Mouse (Mus musculus) spleen, adult 2 months (tissue): ENCODE data around the gene 1600002K03Rik. TPM values are rescaled to one million over a fixed set of nuclear protein-coding genes. Genes with fewer than 3 reads are reported as not detected.

Source experiments
- DNase-seq, 2 experiments: peaks; one replicate each; pipeline versions ENCODE4 v3.0.0 to v3.0.0-alpha.2; 2012 to 2021; ENCODE audit warnings: low spot score in 2 of 2, low read depth in 1 of 2
- H3K27ac ChIP-seq: fragments of 200-500 bp; 2 replicates; pipeline ENCODE4 v1.5.1; 2012; ENCODE audit warnings: low read length, inconsistent platforms; ENCODE audit not compliant: insufficient read depth
- H3K27me3 ChIP-seq: fragments of 200-500 bp; 2 replicates; pipeline ENCODE4 v1.6.1; 2012; ENCODE audit warnings: mild to moderate bottlenecking, moderate library complexity, low read length, inconsistent platforms; ENCODE audit not compliant: control insufficient read depth, insufficient read depth
- H3K36me3 ChIP-seq: fragments of 200-500 bp; 2 replicates; pipeline ENCODE4 v1.6.1; 2012; ENCODE audit warnings: mild to moderate bottlenecking, low read length, inconsistent platforms; ENCODE audit not compliant: control insufficient read depth, insufficient read depth
- H3K4me1 ChIP-seq: fragments of 200-500 bp; 2 replicates; pipeline ENCODE4 v1.6.1; 2011; ENCODE audit warnings: inconsistent platforms; ENCODE audit not compliant: control insufficient read depth, insufficient read depth, insufficient read length
- H3K4me3 ChIP-seq: fragments of 200-500 bp; 2 replicates; pipeline ENCODE4 v1.5.1; 2011; ENCODE audit warnings: mild to moderate bottlenecking, inconsistent platforms; ENCODE audit not compliant: insufficient read depth, insufficient read length; ENCODE audit errors: extremely low read depth
- CTCF ChIP-seq: fragments of 200-500 bp; IDR thresholded peaks from 2 replicates; pipeline ENCODE4 v1.5.1; 2011; ENCODE audit warnings: mild to moderate bottlenecking, inconsistent platforms; ENCODE audit not compliant: insufficient read depth, insufficient read length, insufficient replicate concordance; ENCODE audit errors: extremely low read depth
- POLR2A ChIP-seq: fragments of 200-500 bp; IDR thresholded peaks from 2 replicates; pipeline ENCODE4 v1.6.1; 2011; ENCODE audit warnings: low read depth, low read length, inconsistent platforms
- WGBS: fragments of 180-500 bp; shearing (Covaris S2); methylation state at CpG from one replicate; pipeline ENCODE4 v1.1.7; 2018; 5-methylcytosine and 5-hydroxymethylcytosine counted together
- polyA plus RNA-seq: library from polyadenylated mRNA; depleted of rRNA; stranded (reverse); fragments of >200 nt; gene quantifications from 2 replicates; pipeline ENCODE4 v1.2.3, GENCODE M21; 2012

Gene 1600002K03Rik
- polyA plus RNA-seq, 1 experiment = 10.8 TPM

DNA sequence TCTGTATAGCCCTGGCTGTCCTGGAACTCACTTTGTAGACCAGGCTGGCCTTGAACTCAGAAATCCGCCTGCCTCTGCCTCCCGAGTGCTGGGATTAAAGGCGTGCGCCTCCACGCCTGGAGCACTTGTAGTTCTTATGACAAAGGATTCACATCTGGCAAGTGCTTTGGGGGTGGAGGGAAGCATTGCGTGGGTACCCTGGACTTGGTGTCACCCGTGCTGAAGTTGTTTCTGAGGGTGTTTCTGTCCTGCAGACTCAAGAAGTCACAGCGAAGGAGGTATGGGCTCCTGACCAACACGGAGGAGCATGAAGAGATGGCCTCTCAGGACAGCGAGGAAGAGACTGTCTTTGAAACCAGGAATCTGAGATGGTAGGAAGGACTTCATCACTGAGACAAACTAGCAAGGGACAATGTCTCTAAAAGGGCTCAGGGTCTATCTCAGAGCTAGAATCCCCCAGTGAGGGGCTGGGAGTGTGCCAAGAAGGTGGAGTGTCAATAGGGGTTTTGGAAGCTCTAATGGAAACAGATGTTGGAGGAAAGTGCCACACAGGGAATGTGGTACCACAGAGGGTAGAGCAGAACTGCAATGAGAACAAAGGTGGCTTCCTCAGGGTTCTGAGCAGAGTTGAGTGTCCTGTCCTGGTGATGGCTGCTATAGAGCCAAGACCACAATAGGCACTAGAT is 1.4 kb downstream of the 1600002K03Rik start:
- H3K36me3 ChIP-seq = peaks cover 25% of the 10 kb centered on the region
- no peak overlapping the region for H3K27ac ChIP-seq
- no peak for TF ChIP-seq POLR2A
- TF ChIP-seq CTCF = no peak
- 88% methylated on average over 10 of the region's 10 CpGs for WGBS
- H3K4me1 ChIP-seq = peaks cover 12% of the 10 kb centered on the region
- H3K27me3 ChIP-seq = peaks cover under 1% of the 10 kb centered on the region; the same call in 1 of the 2 replicates
- no peak for DNase-seq
- H3K4me3 ChIP-seq = no peak overlapping the region

DNA sequence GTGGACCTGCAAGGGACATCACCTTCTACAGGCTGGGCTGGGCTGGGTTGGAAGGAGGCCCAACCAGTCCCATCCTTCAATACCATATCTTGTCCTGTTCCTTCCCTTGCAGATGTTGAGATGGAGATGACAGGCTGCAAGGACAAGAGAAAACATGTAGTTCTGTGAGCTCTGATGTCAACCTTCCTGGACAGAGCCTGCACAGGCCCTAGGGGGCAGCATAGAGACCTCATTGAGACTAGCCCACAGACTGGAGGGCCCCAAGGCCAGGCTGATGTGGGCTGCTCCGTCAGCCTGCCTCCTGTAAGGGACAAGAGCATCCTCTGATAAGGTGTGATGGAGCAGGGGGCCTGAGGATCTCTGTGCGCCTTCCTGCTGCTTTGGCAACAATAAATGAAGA is 2.0 kb downstream of the 1600002K03Rik start:
- H3K4me3 ChIP-seq = no peak overlapping the region
- no peak overlapping the region for H3K27ac ChIP-seq
- H3K27me3 ChIP-seq = peaks cover 6% of the 10 kb centered on the region
- TF ChIP-seq POLR2A = no peak
- peak; percentile 33; the same call in 1 of the 2 replicates for TF ChIP-seq CTCF
- H3K4me1 ChIP-seq = peaks cover 12% of the 10 kb centered on the region
- 62% methylated on average over 2 of the region's 2 CpGs for WGBS
- DNase-seq = no peak
- H3K36me3 ChIP-seq = peaks cover 24% of the 10 kb centered on the region

DNA sequence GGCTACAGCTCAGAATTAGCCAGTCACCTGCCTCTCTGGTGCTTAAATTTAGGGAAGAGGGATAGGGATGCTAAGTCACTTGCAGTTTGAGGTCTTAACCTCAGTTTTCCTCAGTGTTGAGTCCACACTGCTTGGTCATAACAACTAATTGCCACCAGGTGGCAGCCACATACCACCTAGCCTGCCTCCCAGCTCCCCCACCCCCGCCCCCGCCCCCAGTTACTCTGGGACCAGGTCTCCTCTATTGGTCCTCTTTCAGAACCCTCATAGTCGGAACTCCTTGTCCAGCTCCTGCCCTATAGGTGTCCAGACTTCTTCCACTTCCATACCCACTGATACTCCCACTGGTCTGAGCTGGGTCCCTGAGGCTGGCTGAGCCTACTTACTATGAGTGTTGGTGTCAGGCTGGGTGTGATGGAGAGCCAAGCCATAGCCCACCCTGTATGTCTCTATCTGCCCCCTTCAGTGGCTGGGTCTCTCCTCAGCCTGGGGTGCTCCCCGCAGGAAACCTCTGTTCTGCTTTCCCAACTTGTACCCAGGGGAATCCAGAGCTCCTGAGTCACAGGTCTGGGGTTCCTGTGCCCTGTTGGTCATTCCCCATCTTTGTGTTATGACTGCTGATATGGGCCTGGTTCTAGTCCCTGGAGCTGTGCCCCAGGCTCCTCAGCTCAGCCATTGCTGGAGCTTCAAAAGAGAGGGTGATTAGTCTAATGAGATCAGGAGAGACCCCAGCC is 3.0 kb downstream of the 1600002K03Rik start:
- Histone ChIP-seq H3K36me3 (peaks cover 14% of the 10 kb centered on the region), H3K4me1 (peaks cover 11% of the 10 kb centered on the region), H3K27me3 (peaks cover 9% of the 10 kb centered on the region), H3K27ac (no peak overlapping the region), H3K4me3 (no peak overlapping the region)
- 41% methylated on average over 4 of the region's 4 CpGs for WGBS
- no peak for DNase-seq
- TF ChIP-seq POLR2A (no peak), CTCF (peak; percentile 38; the same call in 1 of the 2 replicates)

DNA sequence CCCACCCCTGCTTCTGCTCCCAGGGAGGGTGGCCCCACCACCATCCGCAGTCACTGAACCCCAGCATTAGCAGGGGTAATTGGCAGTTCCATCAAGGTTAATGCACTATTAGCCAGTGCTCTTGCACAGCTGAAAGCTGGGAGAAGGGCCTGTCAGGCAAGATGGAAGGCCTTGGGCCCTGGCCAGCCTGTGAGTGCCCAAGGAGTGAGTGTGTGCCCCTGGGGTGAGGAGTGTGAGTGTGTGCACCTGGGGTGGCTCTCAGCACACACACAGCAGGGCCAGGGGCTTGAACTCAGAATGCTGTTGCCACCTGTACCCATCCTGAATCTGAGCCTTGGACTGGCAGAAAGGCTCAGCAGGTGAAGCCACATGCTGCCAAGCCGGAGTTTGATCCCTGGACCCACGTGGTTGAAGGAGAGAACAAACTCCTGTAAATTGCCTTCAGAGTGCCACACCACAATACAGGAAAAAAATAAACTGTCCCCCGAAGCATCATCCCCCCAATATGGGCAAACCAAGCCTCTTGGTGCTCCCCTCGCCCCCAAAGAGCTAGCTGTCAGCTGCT is 3.6 kb downstream of the 1600002K03Rik start:
- H3K27ac ChIP-seq = no peak overlapping the region
- DNase-seq = no peak
- WGBS = 90% methylated on average over 5 of the region's 5 CpGs
- TF ChIP-seq CTCF (no peak), POLR2A (no peak)
- H3K4me1 ChIP-seq = peaks cover 11% of the 10 kb centered on the region
- H3K4me3 ChIP-seq = no peak overlapping the region
- peaks cover 9% of the 10 kb centered on the region for H3K27me3 ChIP-seq
- peaks cover 9% of the 10 kb centered on the region for H3K36me3 ChIP-seq

DNA sequence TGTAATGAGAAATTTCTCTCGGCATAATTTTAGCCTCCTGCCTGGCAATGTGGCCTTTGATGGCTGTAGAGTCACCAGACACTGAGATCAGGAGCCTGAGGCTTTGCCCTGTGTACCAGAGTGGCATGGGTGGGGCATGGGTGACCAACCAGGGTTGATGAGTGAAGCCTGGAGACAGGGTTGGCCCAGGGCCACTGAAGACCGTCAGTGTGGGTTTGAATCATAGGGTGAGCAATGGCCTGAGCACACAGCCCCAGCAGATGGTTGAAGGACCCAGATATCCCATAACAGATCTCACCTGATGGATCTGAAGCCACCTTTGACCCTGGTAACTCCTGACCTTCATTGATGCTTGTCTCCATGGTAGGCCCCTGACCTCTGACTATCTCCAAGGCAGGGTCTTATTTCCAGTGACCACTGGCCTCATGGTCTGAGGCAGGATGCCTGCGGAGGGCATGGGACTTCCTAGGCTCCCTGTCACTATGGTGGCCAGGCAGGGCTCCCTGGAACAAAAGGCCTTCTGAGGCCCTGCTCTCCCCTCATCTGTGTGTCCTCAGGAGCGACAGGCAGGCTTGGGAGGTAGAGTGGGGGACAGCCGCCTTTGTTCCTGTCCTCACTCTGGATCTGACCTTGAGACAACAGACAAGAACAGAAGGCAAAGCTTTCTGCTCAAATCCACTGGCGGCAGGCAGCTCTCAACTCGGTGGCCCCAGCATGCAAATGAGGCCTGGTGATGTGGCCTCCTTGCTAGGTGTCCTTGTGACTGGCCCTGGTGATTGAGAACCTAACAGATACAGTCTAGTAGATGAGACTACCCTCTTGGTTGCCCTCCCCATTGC is 4.9 kb downstream of the 1600002K03Rik start:
- H3K27me3 ChIP-seq = peaks cover 9% of the 10 kb centered on the region
- WGBS = 87% methylated on average over 7 of the region's 7 CpGs
- H3K4me3 ChIP-seq = no peak overlapping the region
- no peak for DNase-seq
- TF ChIP-seq POLR2A (no peak), CTCF (no peak)
- no peaks in the 10 kb centered on the region for H3K36me3 ChIP-seq
- H3K4me1 ChIP-seq = peaks cover 6% of the 10 kb centered on the region; the same call in 1 of the 2 replicates
- no peak overlapping the region for H3K27ac ChIP-seq

DNA sequence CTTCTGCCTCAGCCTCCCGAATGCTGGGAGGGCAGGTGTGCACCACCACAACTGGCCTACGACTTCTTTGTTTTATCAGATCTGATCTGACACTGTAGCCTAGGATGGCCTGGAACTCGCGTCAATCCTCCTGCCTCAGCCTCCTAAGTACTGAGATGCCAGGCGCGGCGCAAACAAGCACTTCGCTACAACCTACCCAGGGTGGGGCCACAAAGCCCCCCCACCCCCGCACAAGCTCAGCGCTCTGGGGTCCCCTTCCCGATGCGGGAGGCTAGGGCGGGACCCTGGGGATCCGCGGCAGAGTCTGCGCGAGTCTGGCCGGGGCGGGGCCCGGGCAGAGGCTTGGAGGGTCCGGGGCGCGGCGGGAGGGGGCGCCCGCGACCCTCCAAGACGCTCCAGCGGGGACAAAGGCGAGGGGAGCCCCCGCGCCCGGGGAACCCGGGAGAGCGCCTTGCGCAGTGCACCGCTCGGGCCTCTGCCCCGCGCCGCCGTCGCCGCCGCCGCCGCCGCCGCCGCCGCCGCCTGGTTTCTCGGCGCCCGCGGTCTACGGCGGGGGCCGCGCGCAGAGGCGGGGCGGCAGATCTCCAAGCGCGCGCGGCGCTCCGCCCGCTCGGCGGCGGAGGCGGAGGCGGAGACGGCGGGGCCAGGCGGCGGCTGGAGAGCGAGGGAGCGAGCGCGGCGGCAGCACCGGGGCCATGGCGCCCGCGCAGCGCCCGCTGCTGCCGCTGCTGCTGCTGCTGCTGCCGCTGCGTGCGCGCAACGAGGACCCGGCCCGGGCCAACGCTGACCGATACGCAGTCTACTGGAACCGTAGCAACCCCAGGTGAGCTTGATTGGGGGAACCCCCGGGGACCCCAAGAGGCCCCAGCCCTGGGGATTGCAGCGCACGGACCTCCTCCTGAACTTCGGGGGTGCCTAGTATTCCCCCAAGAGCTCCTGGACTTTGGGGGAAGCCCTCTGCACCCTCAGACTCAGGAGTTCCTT is 6.6 kb downstream of the 1600002K03Rik start, which contains the start of gene Efna2:
Gene Efna2 (plus strand): TSS at position 415 of the 984 bp plus-strand sequence.
- Histone ChIP-seq H3K36me3 (no peaks in the 10 kb centered on the region), H3K27me3 (peaks cover 9% of the 10 kb centered on the region), H3K4me1 (peaks cover 3% of the 10 kb centered on the region; the same call in 1 of the 2 replicates), H3K4me3 (peak within 1 kb of the TSS; percentile 36; the same call in 1 of the 2 replicates), H3K27ac (no peak within 1 kb of the TSS)
- TF ChIP-seq POLR2A (no peak), CTCF (no peak)
- 5% methylated on average over 83 of the region's 106 CpGs for WGBS
- DNase-seq = no peak
